Mouse (Mus musculus) G1E (cell line): ENCODE data around the gene Hnrnpll.

Source experiments
- CTCF ChIP-seq: IDR thresholded peaks from 2 replicates; pipeline ENCODE4 v1.5.1; 2012; ENCODE audit warnings: low read depth, low read length, inconsistent platforms, mixed read lengths
- GATA1 ChIP-seq: IDR thresholded peaks from 2 replicates; pipeline ENCODE4 v1.6.1; 2012; ENCODE audit warnings: borderline replicate concordance, low read length, inconsistent platforms, mixed read lengths
- POLR2AphosphoS5 ChIP-seq: IDR thresholded peaks from 2 replicates; pipeline ENCODE4 v1.6.1; 2012; ENCODE audit warnings: low read depth, low read length, inconsistent platforms; ENCODE audit not compliant: insufficient replicate concordance
- TAL1 ChIP-seq: conservative IDR thresholded peaks from 2 replicates; pipeline ENCODE4 v1.6.1; 2012; ENCODE audit warnings: low read depth, low read length, inconsistent platforms, mixed read lengths

DNA sequence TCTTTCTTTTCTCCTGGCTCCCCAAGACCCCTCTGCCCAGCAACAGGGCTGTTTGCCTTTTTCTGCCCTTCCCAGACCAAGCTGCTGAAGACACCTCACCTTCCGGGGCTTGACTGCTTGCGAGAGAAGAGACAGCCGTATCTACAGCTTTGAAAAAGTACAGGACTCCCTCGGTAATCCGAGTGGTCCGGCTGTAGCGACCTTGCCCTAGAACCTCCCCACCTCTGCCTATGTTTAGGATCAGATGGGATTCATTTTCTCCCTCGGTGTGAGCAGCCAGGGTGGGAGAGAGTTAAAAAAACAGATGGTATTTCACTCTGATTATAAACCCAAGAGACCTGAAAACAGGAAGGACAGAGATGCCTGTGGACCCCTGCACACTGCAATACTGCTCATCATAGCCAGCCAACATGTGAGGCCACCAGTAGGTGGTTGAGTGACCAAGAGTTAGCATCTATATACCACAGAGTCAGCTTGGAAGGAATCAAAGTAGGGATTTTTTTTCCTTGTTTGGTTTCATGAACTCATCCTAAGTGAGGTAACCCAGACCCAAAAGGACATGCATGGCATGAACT, 79.1 kb downstream of the Hnrnpll start:
- TF ChIP-seq CTCF: no peak
- no peak for TF ChIP-seq GATA1
- no peak for TF ChIP-seq POLR2AphosphoS5
- no peak for TF ChIP-seq TAL1
